Mouse (Mus musculus) midbrain, embryonic 13.5 days (tissue): ENCODE measurements around the gene Pbrm1. TPM values are rescaled to one million over a fixed set of nuclear protein-coding genes. Genes with fewer than 3 reads are reported as not detected.

ENCODE experiments used
- ATAC-seq: fragments of 200-750 bp; cut with Nextera tagmentation; 2 replicates; pipeline ENCODE4 v1.8.0; 2017; ENCODE audit warnings: mild to moderate bottlenecking, moderate TSS enrichment, moderate library complexity
- H3K27ac ChIP-seq: fragments of 300-500 bp; sonication (generic); 2 replicates; pipeline ENCODE4 v1.5.1; 2015; ENCODE audit warnings: inconsistent platforms, mild to moderate bottlenecking, moderate library complexity
- H3K27me3 ChIP-seq: fragments of 300-500 bp; sonication (generic); 2 replicates; pipeline ENCODE4 v1.6.1; 2015; ENCODE audit warnings: mild to moderate bottlenecking, inconsistent platforms
- H3K36me3 ChIP-seq: fragments of 300-500 bp; sonication (generic); 2 replicates; pipeline ENCODE4 v1.6.1; 2015; ENCODE audit warnings: mild to moderate bottlenecking, inconsistent platforms
- H3K4me1 ChIP-seq: fragments of 300-500 bp; sonication (generic); replicated peaks from 2 replicates; pipeline ENCODE4 v1.6.1; 2015; ENCODE audit warnings: inconsistent platforms
- H3K4me2 ChIP-seq: fragments of 300-500 bp; sonication (generic); replicated peaks from 2 replicates; pipeline ENCODE4 v1.6.1; 2015; ENCODE audit warnings: moderate library complexity, mild to moderate bottlenecking, inconsistent platforms
- H3K4me3 ChIP-seq: fragments of 300-500 bp; sonication (generic); replicated peaks from 2 replicates; pipeline ENCODE4 v1.5.1; 2015; ENCODE audit warnings: mild to moderate bottlenecking, inconsistent platforms
- H3K9ac ChIP-seq: fragments of 300-500 bp; sonication (generic); replicated peaks from 2 replicates; pipeline ENCODE4 v1.6.1; 2015; ENCODE audit warnings: mild to moderate bottlenecking, inconsistent platforms
- H3K9me3 ChIP-seq: fragments of 300-500 bp; sonication (generic); 2 replicates; pipeline ENCODE4 v1.6.1; 2016; ENCODE audit warnings: mild to moderate bottlenecking, inconsistent platforms
- WGBS: fragments of 180-500 bp; shearing (Covaris S2); methylation state at CpG from one replicate; pipeline ENCODE4 v1.1.7; 2015; 5-methylcytosine and 5-hydroxymethylcytosine counted together
- polyA plus RNA-seq: library from polyadenylated mRNA; unstranded; fragments of >200 nt; fragmentation: Nextera tagmentation; extraction: Ambion mirVana; gene quantifications from 2 replicates; pipeline ENCODE4 v1.2.1, GENCODE M21; 2015

Gene Pbrm1
- polyA plus RNA-seq, 1 experiment from 2014 or later = 181 TPM

DNA sequence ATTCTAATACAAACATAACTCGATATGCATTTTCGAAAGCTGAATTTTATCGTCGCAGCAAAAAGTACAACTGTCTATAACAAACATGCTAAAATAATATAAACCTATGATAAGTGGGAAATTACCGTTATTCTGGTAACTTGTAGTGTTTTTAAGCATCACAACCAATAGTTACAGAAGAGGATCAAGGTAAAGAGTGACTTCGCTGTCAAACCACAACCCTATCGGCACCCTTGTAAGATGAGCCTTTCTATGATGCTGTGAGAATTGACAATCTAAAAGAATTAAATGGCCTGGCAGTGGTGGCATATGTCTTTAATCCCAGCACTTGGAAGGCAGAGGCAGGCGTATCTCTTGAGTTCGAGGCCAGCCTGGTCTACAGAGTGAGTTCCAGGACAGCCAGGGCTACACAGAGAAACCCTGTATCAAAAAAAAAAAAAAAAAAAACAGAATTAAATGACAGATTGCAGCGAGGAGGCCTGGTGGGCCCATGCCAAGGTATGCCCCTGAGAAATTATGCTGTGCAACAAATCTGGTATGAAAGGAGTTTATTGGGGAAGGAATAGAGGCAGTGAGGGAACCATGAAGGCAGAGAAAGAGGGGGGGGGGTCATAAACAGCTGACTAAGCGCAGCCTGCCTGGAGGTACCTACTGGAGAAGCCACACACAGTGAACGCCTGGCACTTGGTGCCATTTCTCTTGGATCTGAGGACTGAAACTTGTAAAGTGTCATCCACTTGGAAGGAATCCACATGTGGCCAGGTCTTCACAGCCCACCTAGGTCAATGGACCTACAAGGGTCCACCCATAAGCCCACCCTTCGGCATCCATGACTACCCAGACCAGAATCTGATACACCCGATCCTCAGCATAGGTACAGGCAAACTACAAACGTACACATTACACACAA is 110.6 kb downstream of the Pbrm1 start:
- peak overlapping the region; percentile 79 for H3K4me3 ChIP-seq
- peaks cover 75% of the 10 kb centered on the region for H3K4me1 ChIP-seq
- peaks cover 5% of the 10 kb centered on the region; the same call in 1 of the 2 replicates for H3K36me3 ChIP-seq
- peak overlapping the region; percentile 93 for H3K27ac ChIP-seq
- H3K27me3 ChIP-seq = no peaks in the 10 kb centered on the region
- H3K4me2 ChIP-seq = peak overlapping the region; percentile 93
- H3K9ac ChIP-seq = no peak overlapping the region
- 69% methylated on average over 15 of the region's 15 CpGs for WGBS
- H3K9me3 ChIP-seq = no peaks in the 10 kb centered on the region
- ATAC-seq = no peak

DNA sequence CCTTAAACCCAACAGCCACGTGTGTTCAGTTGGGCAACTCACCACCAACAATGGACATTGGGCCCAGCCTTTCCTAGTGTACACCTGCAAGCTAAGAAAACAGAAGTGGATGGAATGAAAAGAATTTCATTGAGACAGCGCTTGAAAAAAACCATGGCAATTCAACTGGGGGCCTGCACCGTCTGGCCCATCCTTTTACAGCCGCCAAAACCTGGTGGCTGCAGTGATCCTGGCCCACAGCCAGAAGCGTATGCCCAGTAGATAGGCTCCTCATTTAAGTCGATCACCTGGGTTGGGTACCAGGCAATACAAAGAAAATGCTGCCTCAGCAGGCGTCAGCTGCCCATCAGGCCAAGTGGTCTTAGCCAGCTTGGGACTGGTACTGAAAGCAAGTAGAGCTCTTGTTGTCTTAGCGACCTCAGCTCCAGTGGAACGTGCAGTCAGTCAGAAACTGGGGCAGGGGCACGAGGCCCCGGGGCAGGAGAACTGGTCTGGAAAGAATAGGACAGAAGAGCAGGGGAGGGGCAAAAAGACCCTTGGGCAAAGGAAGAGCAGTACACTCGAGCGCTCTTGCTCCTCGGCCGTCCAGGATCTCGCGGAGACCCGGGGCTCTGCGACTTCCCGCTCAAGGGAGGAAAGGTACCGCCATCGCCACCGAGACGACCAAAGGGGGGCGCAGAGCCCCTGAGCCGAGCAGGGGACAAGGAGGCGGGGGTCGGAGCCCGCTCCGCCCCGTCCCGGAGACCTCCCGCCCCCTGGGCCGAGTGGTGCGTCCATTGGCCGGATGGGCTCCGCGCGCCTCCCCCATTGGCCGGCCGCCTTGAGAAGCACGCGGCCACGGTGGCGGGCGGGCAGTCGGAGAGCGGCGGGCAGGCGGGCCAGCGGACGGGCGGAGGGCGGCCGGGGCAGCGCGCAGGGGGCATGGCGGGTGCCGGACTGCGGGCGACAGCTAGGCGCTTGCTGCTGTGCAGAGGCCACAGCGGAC is 111.6 kb downstream of the Pbrm1 start, which contains the start of gene Nt5dc2:
TSS of gene Nt5dc2 (plus strand) at position 818 of the 985 bp plus-strand sequence.
- WGBS = 4% methylated on average over 53 of the region's 63 CpGs
- peak within 1 kb of the TSS; percentile 79 for H3K4me3 ChIP-seq

DNA sequence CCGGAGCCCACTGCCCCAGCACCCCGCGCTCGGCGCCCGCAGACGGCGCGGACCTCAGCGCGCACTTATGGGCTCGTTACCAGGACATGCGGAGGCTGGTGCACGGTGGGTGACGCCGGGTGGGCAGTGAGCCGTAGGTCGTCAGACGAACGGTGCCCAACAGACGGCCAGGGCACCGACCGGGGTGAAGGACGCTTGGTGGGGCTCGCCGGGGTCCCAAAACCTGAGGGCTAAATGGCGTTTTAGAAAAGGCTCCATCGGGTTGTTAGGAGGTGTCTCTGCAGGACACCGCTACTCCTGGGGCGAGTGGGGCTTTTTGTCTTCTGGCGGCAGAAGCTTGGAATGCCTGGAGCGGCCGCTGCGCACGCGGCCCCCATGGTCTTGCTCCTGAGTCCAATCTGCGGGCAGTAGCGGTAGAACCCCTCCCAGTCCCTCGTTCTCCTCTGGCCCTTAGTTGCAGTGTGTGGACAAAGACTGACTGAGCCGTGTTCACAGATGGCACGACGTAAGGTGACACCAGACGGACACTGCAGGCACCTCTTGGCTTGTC is 112.4 kb downstream of the Pbrm1 start:
- under 1% methylated on average over 43 of the region's 43 CpGs for WGBS
- ATAC-seq = peak; percentile 40; the same call in 1 of the 2 replicates
- Histone ChIP-seq H3K4me2 (peak overlapping the region; percentile 86), H3K4me3 (peak overlapping the region; percentile 79), H3K27me3 (no peaks in the 10 kb centered on the region), H3K9ac (peak overlapping the region; percentile 91), H3K36me3 (peaks cover 23% of the 10 kb centered on the region), H3K4me1 (peaks cover 62% of the 10 kb centered on the region), H3K27ac (peak overlapping the region; percentile 93), H3K9me3 (no peaks in the 10 kb centered on the region)

More for the DNA sequence above, 111.6 kb downstream of the Pbrm1 start, which contains the start of gene Nt5dc2:
- Histone ChIP-seq H3K9me3 (no peaks in the 10 kb centered on the region), H3K36me3 (peaks cover 14% of the 10 kb centered on the region), H3K4me1 (peaks cover 71% of the 10 kb centered on the region), H3K9ac (peak within 1 kb of the TSS; percentile 91), H3K27ac (peak within 1 kb of the TSS; percentile 93), H3K27me3 (no peaks in the 10 kb centered on the region), H3K4me2 (peak within 1 kb of the TSS; percentile 86)
- peak; percentile 86 for ATAC-seq

DNA sequence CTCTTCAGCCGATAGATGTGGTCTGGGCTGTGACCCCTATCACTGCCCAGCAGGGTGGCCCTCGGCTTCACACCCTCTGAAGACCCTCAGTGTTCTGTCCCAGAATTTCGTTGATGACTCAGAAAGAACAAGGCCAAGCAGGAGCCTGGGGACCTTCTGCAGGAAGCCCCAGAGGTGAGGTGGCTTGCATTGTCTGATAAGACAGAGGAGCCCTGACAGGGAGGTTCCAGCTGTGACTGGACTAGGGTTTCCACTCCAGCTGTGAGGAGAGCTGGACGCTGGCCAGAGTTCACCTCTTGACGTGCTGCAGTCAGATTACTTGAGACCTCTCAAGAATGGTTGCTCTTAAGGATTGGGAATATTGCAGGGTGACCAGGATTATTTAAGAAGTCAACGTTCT is 113.1 kb downstream of the Pbrm1 start:
- Histone ChIP-seq H3K9ac (peak overlapping the region; percentile 91), H3K9me3 (no peaks in the 10 kb centered on the region), H3K4me2 (peak overlapping the region; percentile 86), H3K4me1 (peaks cover 56% of the 10 kb centered on the region), H3K27ac (no peak overlapping the region), H3K4me3 (peak overlapping the region; percentile 79), H3K36me3 (peaks cover 29% of the 10 kb centered on the region), H3K27me3 (no peaks in the 10 kb centered on the region)
- ATAC-seq = no peak
- 5% methylated on average over 6 of the region's 6 CpGs for WGBS

DNA sequence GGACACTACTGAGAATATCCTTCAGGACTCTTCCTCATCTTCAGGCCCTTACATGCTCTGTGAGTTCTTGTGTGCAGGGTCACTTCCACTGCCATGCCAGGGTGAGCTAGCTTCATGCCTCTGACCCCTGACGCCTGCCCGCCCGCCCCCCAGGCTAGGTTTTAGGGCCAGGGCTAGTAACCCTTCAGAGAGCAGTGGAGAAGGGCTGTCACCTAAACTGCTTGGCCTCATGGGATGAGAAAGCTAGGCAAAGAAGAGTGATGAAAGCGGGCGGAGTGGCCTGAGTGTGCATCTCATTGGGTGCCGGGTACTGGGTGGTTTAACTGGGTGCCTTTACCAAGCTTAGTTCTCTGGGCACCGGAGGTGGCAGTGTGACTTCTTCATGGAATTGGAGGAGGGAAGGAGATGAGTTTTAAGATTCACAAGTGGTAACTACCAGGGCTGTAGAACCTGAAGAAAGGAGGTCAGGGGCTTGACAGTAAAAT is 113.6 kb downstream of the Pbrm1 start:
- WGBS = 88% methylated on average over 7 of the region's 7 CpGs
- Histone ChIP-seq H3K27ac (no peak overlapping the region), H3K27me3 (no peaks in the 10 kb centered on the region), H3K36me3 (peaks cover 34% of the 10 kb centered on the region), H3K9ac (peak overlapping the region; percentile 91), H3K4me3 (peak overlapping the region; percentile 79), H3K4me2 (peak overlapping the region; percentile 86), H3K9me3 (no peaks in the 10 kb centered on the region), H3K4me1 (peaks cover 51% of the 10 kb centered on the region)
- no peak for ATAC-seq

DNA sequence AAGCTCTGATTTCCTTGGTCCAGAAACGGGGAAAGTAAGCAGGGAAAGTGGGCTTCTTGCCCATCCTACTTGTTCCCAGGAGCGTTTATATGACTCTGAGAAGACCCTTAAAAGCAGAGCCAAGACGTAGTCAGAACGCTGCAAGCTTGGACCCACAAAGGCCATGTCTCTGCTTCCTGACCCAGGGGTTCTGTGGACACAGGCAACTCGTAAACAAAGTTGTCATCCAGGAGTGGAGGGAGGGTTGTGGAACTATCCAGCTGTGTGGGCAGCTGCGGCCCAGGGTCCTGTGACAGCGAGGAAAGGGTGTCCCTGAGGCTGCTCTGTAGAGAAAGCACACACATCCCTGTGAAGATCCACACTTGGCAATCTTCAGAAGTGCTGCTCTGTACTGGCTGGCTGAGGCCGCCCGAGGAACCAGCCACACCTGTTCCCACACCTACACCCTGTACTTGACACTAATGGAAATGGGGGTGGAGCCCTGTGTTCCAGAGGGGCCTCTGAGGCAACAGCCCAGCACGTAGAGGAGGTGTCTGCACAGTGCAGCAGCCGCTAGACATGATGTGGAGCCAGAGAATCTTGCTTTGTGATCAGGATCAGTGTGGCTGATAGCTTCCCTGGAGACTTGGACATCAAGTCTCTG is 114.2 kb downstream of the Pbrm1 start:
- no peaks in the 10 kb centered on the region for H3K9me3 ChIP-seq
- H3K36me3 ChIP-seq = peaks cover 41% of the 10 kb centered on the region
- peak overlapping the region; percentile 79; the same call in 1 of the 2 replicates for H3K4me3 ChIP-seq
- ATAC-seq = no peak
- 80% methylated on average over 11 of the region's 11 CpGs for WGBS
- H3K4me1 ChIP-seq = peaks cover 47% of the 10 kb centered on the region
- no peaks in the 10 kb centered on the region for H3K27me3 ChIP-seq
- peak overlapping the region; percentile 46; the same call in 1 of the 2 replicates for H3K9ac ChIP-seq
- 0 out of 2 replicates have a peak overlapping the region, but pooled peaks have one; percentile 21 for H3K27ac ChIP-seq
- H3K4me2 ChIP-seq = peak overlapping the region; percentile 86

DNA sequence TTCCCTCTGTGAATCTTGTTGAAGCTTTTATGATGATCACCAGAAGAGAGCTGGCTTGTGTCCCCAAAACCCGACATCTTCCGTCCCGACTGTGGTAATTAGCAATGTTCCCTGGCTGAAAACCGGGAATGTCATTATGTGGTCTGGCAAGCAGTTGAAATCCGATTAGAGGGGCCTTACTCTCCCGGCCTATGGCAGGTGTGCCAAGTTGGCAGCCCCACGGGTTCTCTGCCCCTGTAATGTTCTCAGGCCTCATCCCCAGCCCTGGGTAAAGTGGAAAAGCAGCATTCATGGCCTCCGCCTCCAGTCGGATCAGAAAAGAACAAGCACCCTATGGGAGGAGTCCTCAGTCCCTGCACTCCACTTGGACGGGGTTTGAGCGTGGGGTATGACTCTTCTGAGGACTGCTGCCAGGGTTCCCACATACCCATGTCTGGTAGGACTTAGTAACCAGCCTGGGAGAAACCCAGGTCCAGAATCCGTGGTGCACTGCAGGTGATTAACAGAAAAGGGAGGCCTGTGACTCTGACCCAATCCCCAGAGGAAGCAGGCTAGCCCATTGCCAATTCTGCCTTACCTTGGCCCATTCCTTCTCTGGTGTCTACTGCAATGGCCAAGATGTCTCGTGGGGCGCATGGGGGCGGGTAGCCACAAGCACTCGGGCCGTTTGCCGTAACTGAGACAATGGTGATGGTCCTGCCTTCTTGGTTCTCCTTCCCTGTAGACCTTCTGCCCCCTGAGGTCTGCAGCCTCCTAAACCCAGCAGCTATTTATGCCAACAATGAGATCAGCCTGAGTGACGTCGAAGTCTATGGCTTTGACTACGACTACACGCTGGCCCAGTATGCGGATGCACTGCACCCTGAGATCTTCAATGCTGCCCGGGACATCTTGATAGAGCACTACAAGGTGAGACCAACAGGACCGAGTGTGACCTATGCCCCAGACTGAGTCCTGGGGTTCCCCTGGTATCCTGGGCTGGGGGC is 115.4 kb downstream of the Pbrm1 start:
- 92% methylated on average over 25 of the region's 25 CpGs for WGBS
- H3K4me2 ChIP-seq = no peak overlapping the region

DNA sequence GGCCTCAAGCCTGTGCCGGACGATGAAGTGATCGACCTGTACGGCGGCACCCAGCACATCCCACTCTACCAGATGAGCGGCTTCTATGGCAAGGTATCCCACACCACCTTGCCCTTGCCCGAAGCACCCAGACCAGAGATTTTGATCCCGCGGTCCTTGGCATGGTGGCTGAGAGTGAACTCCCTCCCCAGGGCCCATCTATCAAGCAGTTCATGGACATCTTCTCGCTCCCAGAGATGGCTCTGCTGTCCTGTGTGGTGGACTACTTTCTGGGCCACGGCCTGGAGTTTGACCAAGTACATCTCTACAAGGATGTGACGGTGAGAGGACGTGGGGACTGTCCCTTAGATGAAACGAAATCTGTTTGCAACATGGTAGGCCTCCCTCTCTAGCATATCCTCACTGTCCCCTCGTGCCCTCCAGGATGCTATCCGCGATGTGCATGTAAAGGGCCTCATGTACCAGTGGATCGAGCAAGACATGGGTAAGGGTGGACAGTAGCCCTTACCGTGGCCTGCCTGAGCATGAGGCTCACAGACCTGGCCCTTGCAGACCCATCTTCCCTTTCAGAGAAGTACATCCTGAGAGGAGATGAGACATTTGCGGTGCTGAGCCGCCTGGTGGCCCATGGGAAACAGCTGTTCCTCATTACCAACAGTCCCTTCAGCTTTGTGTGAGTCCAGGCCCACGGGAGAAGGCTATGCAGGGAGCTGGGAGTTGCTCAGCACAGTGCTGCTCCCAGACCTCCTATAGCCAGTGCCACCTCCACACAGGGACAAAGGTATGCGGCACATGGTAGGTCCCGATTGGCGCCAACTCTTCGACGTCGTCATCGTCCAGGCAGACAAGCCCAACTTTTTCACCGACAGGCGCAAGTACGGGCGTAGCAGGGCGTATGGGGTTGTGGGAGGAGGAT is 116.8 kb downstream of the Pbrm1 start:
- Histone ChIP-seq H3K9me3 (no peaks in the 10 kb centered on the region), H3K9ac (no peak overlapping the region), H3K27ac (no peak overlapping the region), H3K27me3 (no peaks in the 10 kb centered on the region), H3K4me1 (peaks cover 31% of the 10 kb centered on the region), H3K4me3 (no peak overlapping the region), H3K36me3 (peaks cover 67% of the 10 kb centered on the region), H3K4me2 (no peak overlapping the region)
- 96% methylated on average over 34 of the region's 34 CpGs for WGBS
- no peak for ATAC-seq

More for the DNA sequence above, 115.4 kb downstream of the Pbrm1 start:
- no peaks in the 10 kb centered on the region for H3K9me3 ChIP-seq
- H3K4me1 ChIP-seq = peaks cover 44% of the 10 kb centered on the region
- H3K36me3 ChIP-seq = peaks cover 52% of the 10 kb centered on the region
- no peak overlapping the region for H3K9ac ChIP-seq
- no peak overlapping the region for H3K4me3 ChIP-seq
- H3K27ac ChIP-seq = no peak overlapping the region
- ATAC-seq = no peak
- no peaks in the 10 kb centered on the region for H3K27me3 ChIP-seq

DNA sequence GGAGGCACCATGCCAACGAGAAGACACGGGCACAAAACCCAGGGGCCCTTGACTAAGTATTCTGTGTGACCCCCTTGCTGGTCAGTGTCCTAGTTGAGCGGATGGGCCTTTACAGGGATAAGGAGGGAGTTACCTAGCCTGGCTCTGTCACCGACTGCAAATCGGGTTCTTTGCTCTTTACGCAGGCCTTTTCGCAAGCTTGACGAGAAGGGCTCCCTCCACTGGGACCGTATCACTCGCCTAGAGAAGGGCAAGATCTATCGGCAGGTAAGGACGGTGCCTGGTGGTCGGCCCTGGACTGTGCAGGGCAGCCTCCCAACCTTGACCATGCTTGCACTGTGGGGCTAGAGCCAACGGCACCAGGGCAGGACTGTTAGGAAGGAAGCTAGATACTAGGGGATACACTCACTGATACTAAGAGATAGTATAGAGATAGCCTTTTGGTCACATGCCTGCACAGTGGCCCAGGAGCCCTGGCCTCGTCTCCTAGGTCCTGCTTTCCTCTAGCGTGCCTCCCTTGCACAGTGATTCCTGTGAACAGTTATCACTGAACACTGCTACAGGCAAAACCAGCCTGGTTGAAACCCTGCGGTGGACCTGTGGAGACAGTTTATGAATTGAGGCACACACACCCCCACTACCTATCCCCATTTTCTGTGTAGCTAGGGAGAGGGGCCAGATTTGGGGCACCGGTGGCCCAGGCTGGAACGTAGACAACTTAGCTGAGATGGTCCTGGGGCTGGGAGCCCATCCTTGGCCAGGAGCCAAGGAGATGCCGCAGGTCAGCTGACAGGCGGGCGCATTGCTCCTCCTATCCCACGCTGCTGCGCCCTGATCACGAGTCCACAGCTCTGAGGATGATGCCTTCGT is 117.7 kb downstream of the Pbrm1 start:
- H3K4me2 ChIP-seq = no peak overlapping the region
- WGBS = 93% methylated on average over 26 of the region's 26 CpGs
- H3K36me3 ChIP-seq = peaks cover 76% of the 10 kb centered on the region
- H3K4me1 ChIP-seq = peaks cover 29% of the 10 kb centered on the region
- no peak overlapping the region for H3K27ac ChIP-seq
- no peak overlapping the region for H3K9ac ChIP-seq
- H3K9me3 ChIP-seq = no peaks in the 10 kb centered on the region
- no peaks in the 10 kb centered on the region for H3K27me3 ChIP-seq
- ATAC-seq = no peak
- no peak overlapping the region for H3K4me3 ChIP-seq
